ENCODE assay signal across 10 mouse cellular contexts in genomic region chr7:113251554-113251953, GRCm38 (mm10). TPM values are rescaled to one million over a fixed set of nuclear protein-coding genes. Genes with fewer than 3 reads are reported as not detected.
DNase-seq lines count a peak whose midpoint lies in the region; ATAC-seq and TF ChIP-seq lines count a peak whose summit lies in the region.
"Had no signal": no experiment of that assay in that cellular context is flagged by ENCODE, and none has a peak within 500 bp of the region (broad histone marks: within the 10 kb centered on the region; RNA-seq: fewer than 3 reads in every experiment).

No protein-coding gene starts in this region.

- intact Hi-C loops in heart, postnatal 14 days (cut with DNase I): loop anchor here (2.0 to 5.0 kb wide), 2 partner anchors 43 to 334 kb away; no protein-coding TSS in a partner anchor

- H3K27ac ChIP-seq in heart, embryonic 15.5 days: peak overlapping the region; percentile 87
- peak overlapping the region; percentile 28; the same call in 1 of the 2 replicates for H3K27ac ChIP-seq in lung, postnatal 0 days (ENCODE audit: low read length)
- peak overlapping the region; percentile 70 for H3K27ac ChIP-seq in hindbrain, embryonic 16.5 days (ENCODE audit: low read depth, low read length)
- H3K27ac ChIP-seq in stomach, embryonic 16.5 days (ENCODE audit: low read length): peak overlapping the region; percentile 14; the same call in 1 of the 2 replicates
- H3K27ac ChIP-seq: liver, embryonic 15.5 days had no signal

- 33% methylated on average over 6 of the region's 6 CpGs for WGBS in heart, embryonic 15.5 days
- WGBS in lung, postnatal 0 days: 50% methylated on average over 6 of the region's 6 CpGs
- 51% methylated on average over 6 of the region's 6 CpGs for WGBS in hindbrain, embryonic 16.5 days
- 68% methylated on average over 6 of the region's 6 CpGs for WGBS in stomach, embryonic 16.5 days

- ATAC-seq in heart, embryonic 15.5 days (replicated peaks; ENCODE audit: insufficient number of reproducible peaks, insufficient read depth, low FRiP score, low read depth): no peak
- no peak for ATAC-seq in lung, postnatal 0 days
- ATAC-seq in hindbrain, embryonic 16.5 days: no peak
- no peak for ATAC-seq in stomach, embryonic 16.5 days (ENCODE audit: insufficient read depth, low FRiP score)

- peak overlapping the region; percentile 39 for H3K4me2 ChIP-seq in heart, embryonic 15.5 days
- H3K4me2 ChIP-seq in lung, postnatal 0 days (replicated peaks; ENCODE audit: low read depth, low read length): no peak overlapping the region
- no peak overlapping the region for H3K4me2 ChIP-seq in hindbrain, embryonic 16.5 days (ENCODE audit: low read length)
- no peak overlapping the region for H3K4me2 ChIP-seq in stomach, embryonic 16.5 days (ENCODE audit: low read depth, low read length)
- H3K4me2 ChIP-seq: liver, embryonic 15.5 days had no signal

- H3K27me3 ChIP-seq in heart, embryonic 15.5 days: no peaks in the 10 kb centered on the region
- no peaks in the 10 kb centered on the region for H3K27me3 ChIP-seq in lung, postnatal 0 days (replicated peaks; ENCODE audit: insufficient read depth, low read length)
- H3K27me3 ChIP-seq in hindbrain, embryonic 16.5 days (replicated peaks; ENCODE audit: control insufficient read depth, insufficient read depth, low read length): no peaks in the 10 kb centered on the region
- H3K27me3 ChIP-seq in stomach, embryonic 16.5 days (ENCODE audit: control insufficient read depth, insufficient read depth, low read length): no peaks in the 10 kb centered on the region
- H3K27me3 ChIP-seq: liver, embryonic 15.5 days had no signal

- no peak for DNase-seq in heart, postnatal 14 days
- DNase-seq in lung, postnatal 0 days (ENCODE audit: low spot score): no peak
- DNase-seq in lung, postnatal 4 days: no peak
- DNase-seq in urinary bladder, postnatal 14 days (ENCODE audit: low spot score): no peak
- no peak for DNase-seq in layer of hippocampus, postnatal 10 days (ENCODE audit: low spot score in 2 of 2)
- DNase-seq: gastrocnemius, postnatal 25 days had no signal

- no peaks in the 10 kb centered on the region for H3K36me3 ChIP-seq in heart, embryonic 15.5 days
- H3K36me3 ChIP-seq in lung, postnatal 0 days (ENCODE audit: insufficient read depth, low read length): no peaks in the 10 kb centered on the region
- no peaks in the 10 kb centered on the region for H3K36me3 ChIP-seq in hindbrain, embryonic 16.5 days (ENCODE audit: control insufficient read depth, insufficient read depth, low read length)
- H3K36me3 ChIP-seq in stomach, embryonic 16.5 days (ENCODE audit: control insufficient read depth, insufficient read depth, low read length): no peaks in the 10 kb centered on the region
- H3K36me3 ChIP-seq: liver, embryonic 15.5 days had no signal

- no peak for TF ChIP-seq EP300 in lung, postnatal 0 days (IDR thresholded peaks at IDR 0.05)

- H3K4me1 ChIP-seq in heart, embryonic 15.5 days (replicated peaks): peaks cover 62% of the 10 kb centered on the region
- peaks cover 37% of the 10 kb centered on the region for H3K4me1 ChIP-seq in lung, postnatal 0 days (ENCODE audit: insufficient read depth, low read depth, low read length)
- peaks cover 36% of the 10 kb centered on the region for H3K4me1 ChIP-seq in hindbrain, embryonic 16.5 days (ENCODE audit: control insufficient read depth, insufficient read depth, low read depth, low read length)
- H3K4me1 ChIP-seq in stomach, embryonic 16.5 days (ENCODE audit: control insufficient read depth, insufficient read depth, low read length): peaks cover 56% of the 10 kb centered on the region

- H3K9me3 ChIP-seq in heart, embryonic 15.5 days (replicated peaks): no peaks in the 10 kb centered on the region
- H3K9me3 ChIP-seq in lung, postnatal 0 days (ENCODE audit: low read length): no peaks in the 10 kb centered on the region
- no peaks in the 10 kb centered on the region for H3K9me3 ChIP-seq in hindbrain, embryonic 16.5 days (ENCODE audit: control insufficient read depth, low read length)
- H3K9me3 ChIP-seq in stomach, embryonic 16.5 days (replicated peaks; ENCODE audit: control insufficient read depth, low read length): no peaks in the 10 kb centered on the region
- H3K9me3 ChIP-seq: liver, embryonic 15.5 days had no signal

- no peak for TF ChIP-seq CTCF in lung, postnatal 0 days (IDR thresholded peaks at IDR 0.05)

- no peak overlapping the region for H3K4me3 ChIP-seq in heart, embryonic 15.5 days
- no peak overlapping the region for H3K4me3 ChIP-seq in lung, postnatal 0 days (ENCODE audit: low read depth, low read length)
- no peak overlapping the region for H3K4me3 ChIP-seq in hindbrain, embryonic 16.5 days (ENCODE audit: low read length)
- H3K4me3 ChIP-seq in stomach, embryonic 16.5 days (replicated peaks; ENCODE audit: low read length): no peak overlapping the region
- H3K4me3 ChIP-seq: liver, embryonic 15.5 days had no signal

- no peak overlapping the region for H3K9ac ChIP-seq in heart, embryonic 15.5 days
- H3K9ac ChIP-seq in lung, postnatal 0 days (replicated peaks; ENCODE audit: low read depth): no peak overlapping the region
- H3K9ac ChIP-seq in hindbrain, embryonic 16.5 days (ENCODE audit: low read depth, low read length): no peak overlapping the region
- H3K9ac ChIP-seq in stomach, embryonic 16.5 days (ENCODE audit: low read length): no peak overlapping the region
- H3K9ac ChIP-seq: liver, embryonic 15.5 days had no signal

RNA-seq across cellular contexts. Expression of gene Arntl, which starts 44.3 kb away (rescaled TPM):
- polyA plus RNA-seq in heart, embryonic 15.5 days (2015; fragmentation: Nextera tagmentation; extraction: Ambion mirVana): 8.5 and 9.6 TPM in 2 replicates
- total RNA-seq in heart, postnatal 14 days (2021): 1 to 10 TPM; 8.6 to 9.6 TPM
- 12.7 and 13.4 TPM in 2 replicates for polyA plus RNA-seq in lung, postnatal 0 days (2015; fragmentation: Nextera tagmentation; extraction: Ambion mirVana)
- 21.2 and 21.7 TPM in 2 replicates for polyA plus RNA-seq in hindbrain, embryonic 16.5 days (2015; fragmentation: Nextera tagmentation; extraction: Ambion mirVana)
- polyA plus RNA-seq in stomach, embryonic 16.5 days (2015; fragmentation: Nextera tagmentation; extraction: Ambion mirVana): 14.1 TPM in 2 replicates
- 10 to 100 TPM; 26.3 to 28.1 TPM for total RNA-seq in layer of hippocampus, postnatal 10 days (2021)

Comparison
In these comparisons a context has a peak if more than half of its experiments do, and no peak if none do; other contexts are left out.
1. H3K27ac ChIP-seq: peak in every context shown above with its lines; median percentile 87 in heart, embryonic 15.5 days; 70 in hindbrain, embryonic 16.5 days; 28 in lung, postnatal 0 days; 14 in stomach, embryonic 16.5 days.